Mouse (Mus musculus) large intestine, adult 2 months (tissue): ENCODE data around the gene Znrd1as. TPM values are rescaled to one million over a fixed set of nuclear protein-coding genes. Genes with fewer than 3 reads are reported as not detected.
"Not testable (repeated sequence)": the region's sequence is repeated elsewhere in the genome, so short reads cannot be mapped to it uniquely, and the experiment has no call there.

Source experiments
- DNase-seq: peaks from one replicate; pipeline ENCODE4 v3.0.0-alpha.2; 2012; ENCODE audit warnings: low read depth, low spot score
- WGBS: fragments of 180-500 bp; shearing (Covaris S2); methylation state at CpG from one replicate; pipeline ENCODE4 v1.1.7; 2018; 5-methylcytosine and 5-hydroxymethylcytosine counted together
- polyA plus RNA-seq: library from polyadenylated mRNA; depleted of rRNA; stranded (reverse); fragments of >200 nt; gene quantifications from 2 replicates; pipeline ENCODE4 v1.2.3, GENCODE M21; 2012; rRNA removed

Znrd1as gene
- polyA plus RNA-seq, 1 experiment = 1.2 TPM

DNA sequence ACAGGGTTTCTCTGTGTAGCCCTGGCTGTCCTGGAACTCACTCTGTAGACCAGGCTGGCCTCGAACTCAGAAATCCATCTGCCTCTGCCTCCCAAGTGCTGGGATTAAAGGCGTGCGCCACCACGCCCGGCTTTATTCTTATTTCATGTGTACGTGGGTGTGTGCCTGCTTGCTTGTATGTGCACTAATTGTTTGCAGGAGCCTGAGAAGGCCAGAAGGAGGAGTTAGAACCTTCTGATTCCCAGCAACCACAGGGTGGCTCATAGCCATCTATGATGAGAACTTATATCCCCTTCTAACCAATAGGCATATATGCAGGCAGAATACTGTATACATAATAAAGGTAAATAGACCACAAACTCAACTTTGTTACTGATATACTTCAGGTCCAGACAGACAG lies 32.2 kb downstream of the Znrd1as start:
- 84% methylated on average over 6 of the region's 6 CpGs for WGBS

DNA sequence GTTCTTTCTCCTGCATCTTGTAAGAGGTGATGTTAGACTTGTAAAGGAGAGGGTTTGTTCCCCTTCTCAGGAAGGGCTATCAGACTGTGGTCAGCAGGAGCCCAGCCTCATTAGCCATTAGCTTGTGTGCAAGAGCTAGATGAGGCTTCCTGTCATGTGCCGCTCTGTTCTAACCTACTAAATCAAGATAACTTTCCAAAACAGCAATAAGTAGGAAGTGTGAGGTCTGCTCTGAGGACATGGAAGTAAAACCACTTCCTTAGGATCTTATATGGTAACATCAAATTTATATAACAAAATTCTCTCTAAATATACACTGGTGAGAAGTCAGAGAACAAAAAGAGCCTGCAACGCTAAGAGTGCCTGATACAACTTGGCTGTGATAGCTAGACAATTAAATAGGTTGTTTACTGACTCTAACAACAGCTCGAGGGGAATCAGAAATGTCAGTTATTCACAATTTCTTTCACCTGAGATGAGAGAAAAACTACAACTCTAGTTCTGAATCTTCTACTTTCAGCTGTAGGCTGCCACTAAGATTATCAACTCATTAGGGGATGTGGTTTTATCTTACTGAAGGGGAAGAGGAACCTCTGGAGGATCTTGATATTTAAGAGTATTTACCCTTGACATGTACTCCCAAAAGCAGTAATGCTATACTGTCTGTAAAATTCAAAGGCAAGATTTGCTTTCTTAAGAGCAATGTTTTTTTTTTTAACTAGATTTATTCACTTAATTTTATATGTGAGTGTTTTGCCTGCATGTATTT lies 34.1 kb downstream of the Znrd1as start:
- 41% methylated on average over 3 of the region's 3 CpGs for WGBS
- no peak for DNase-seq

More for the DNA sequence above, 32.2 kb downstream of the Znrd1as start:
- DNase-seq = not testable (repeated sequence)

DNA sequence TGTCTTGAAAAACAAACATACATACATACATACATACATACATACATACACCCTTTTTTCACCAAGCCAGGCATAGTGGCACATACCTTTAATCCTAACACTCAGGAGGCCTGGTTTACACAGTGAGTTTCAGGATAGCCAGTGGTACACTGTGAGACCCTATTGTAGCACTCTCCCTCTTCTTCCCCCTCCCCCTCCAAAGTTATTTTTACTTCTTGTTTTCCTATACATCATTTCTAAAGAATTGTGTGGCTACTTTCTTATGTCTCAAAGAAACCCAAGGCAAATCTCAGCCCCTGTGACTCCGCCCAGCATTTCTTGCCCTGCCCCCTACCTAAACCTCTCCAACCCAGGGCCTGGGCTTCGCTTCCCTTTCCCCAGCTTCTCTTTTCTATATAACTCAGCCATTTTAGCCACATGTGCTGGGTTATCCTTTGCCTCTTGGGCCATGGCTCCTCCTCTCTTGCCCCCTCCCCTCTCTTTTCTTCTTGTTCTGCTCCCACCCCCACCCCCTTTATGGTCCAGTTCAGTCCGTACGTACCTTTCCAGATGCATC lies 35.5 kb downstream of the Znrd1as start:
- 90% methylated on average over 4 of the region's 4 CpGs for WGBS
- DNase-seq = no peak

GRCm38 (mm10) chr17:36994528-36994927 lies 36.1 kb downstream of the Znrd1as start:
- no peak for DNase-seq
- WGBS = 79% methylated on average over 2 of the region's 2 CpGs

DNA sequence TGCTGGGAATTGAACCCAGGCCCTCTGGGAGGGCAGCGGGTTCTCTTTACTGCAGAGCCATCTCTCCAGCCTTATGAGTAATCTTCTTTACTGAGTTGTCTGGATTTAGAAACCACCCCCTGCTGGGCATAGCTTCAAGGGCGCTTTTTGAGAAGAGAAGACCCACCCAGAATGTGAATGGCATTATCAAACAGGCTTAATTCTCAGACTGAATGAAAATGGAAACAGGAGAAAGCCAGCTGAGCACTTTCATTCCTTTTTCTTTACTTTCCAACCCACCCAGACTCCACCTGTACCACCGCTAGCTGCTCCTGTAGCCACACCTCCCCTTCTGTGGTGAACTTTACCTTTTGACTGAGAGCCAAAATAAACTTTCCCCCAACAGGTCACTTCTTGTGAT lies 37.1 kb downstream of the Znrd1as start:
- WGBS = 41% methylated on average over 3 of the region's 3 CpGs
- DNase-seq = no peak

DNA sequence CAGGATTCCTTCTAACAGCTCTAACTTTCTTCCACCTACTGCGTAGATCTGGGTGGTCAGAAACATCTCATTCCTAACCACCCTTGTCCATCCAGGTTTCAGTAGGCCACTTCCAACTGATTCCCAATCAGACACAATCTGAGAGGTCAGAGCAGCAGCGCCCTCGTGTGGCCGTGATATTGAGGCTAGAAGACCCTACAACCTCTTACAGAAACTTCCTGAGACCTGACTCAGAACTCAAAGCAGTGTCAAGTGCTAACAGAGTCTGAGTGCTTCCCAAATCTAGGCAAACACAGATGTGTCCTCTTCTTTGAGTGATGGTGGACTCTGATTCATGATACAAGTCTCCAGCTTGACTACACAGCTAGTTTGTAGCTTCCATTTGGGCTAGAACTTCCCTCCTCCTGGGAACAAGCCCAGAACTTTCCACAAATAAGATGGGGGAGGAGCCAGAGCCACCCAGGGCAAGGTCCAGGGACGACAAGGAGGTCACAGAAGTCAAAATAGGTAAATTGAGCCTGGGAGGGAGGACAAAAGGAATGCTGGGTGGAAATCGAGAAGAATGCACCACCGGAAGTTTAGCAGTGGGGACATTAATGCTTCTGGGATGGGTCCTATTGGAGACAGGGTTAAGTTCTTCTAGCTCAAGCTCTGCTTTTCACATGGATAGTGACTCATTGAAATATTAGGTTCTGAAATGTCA lies 38.8 kb downstream of the Znrd1as start:
- DNase-seq = peak; percentile 59

DNA sequence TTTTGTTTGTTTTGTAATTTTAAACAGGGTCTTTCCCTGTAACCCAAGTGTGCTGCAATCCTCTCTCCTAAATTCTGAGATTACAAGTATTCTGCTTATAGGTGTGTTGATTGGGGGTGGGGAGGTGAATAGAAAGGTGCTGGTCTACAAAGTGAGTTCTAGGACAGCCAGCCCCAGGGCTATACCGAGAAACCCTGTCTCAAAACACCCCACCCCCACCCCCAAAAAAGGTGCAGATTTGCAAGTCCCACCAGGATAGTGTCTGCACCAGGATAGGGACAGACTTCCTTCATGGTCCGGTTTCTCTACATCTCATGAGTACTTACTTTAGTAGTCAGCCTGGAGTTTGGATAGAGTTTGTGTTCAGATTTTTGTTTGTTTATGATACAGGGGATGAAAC lies 40.1 kb downstream of the Znrd1as start:
- no peak for DNase-seq
- 76% methylated on average over 2 of the region's 2 CpGs for WGBS

More for the DNA sequence above, 38.8 kb downstream of the Znrd1as start:
- 16% methylated on average over 7 of the region's 7 CpGs for WGBS

GRCm38 (mm10) chr17:37000863-37001262 lies 42.5 kb downstream of the Znrd1as start, which contains the start of gene Zfp57:
Gene Zfp57 (plus strand): TSS chr17:37001163.
- no peak for DNase-seq
- WGBS = 93% methylated on average over 7 of the region's 7 CpGs

GRCm38 (mm10) chr17:37002364-37003330 lies 44.3 kb downstream of the Znrd1as start:
- DNase-seq = no peak
- WGBS = under 1% methylated on average over 49 of the region's 49 CpGs

GRCm38 (mm10) chr17:37003366-37003765 lies 45.0 kb downstream of the Znrd1as start:
- 49% methylated on average over 4 of the region's 4 CpGs for WGBS
- DNase-seq = no peak

DNA sequence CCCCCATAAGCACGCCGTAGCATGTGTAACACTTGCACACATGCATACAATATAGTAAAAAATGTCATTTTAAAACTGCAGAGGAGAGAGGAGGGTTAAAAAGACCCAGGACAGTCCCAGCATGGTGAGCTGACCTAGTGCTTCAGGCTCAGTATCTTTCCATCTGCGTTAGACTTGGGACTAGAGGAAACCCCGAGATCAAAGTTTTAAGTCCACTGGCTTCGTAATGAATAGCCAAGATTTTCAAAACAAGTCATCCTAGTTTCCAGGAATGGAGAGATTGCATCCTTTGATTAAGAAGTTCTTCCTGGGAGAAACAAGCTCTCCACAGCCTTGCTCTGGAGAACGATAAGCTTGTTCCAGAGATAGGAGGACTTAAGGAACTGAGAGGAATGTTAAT lies 49.8 kb downstream of the Znrd1as start:
- 91% methylated on average over 6 of the region's 6 CpGs for WGBS
- DNase-seq = no peak

GRCm38 (mm10) chr17:37009460-37010042 lies 51.2 kb downstream of the Znrd1as start:
- no peak for DNase-seq

GRCm38 (mm10) chr17:37011719-37012118 lies 53.3 kb downstream of the Znrd1as start:
- no peak for DNase-seq
- 75% methylated on average over 3 of the region's 3 CpGs for WGBS

More at GRCm38 (mm10) chr17:37009460-37010042, 51.2 kb downstream of the Znrd1as start:
- 86% methylated on average over 17 of the region's 17 CpGs for WGBS

GRCm38 (mm10) chr17:37012141-37012540 lies 53.7 kb downstream of the Znrd1as start:
- 53% methylated on average over 5 of the region's 5 CpGs for WGBS
- DNase-seq = no peak

Other genes starting within 250 kb of the Znrd1as start
- gene H2-M10.5, start 185.7 kb upstream of the Znrd1as start, polyA plus RNA-seq = not detected in 2 replicates
- gene H2-M10.6, start 146.4 kb upstream of the Znrd1as start, polyA plus RNA-seq = not detected in 2 replicates
- 36.3 and 48.6 TPM in 2 replicates for gene Trim26, start 121.5 kb upstream of the Znrd1as start, polyA plus RNA-seq
- 49.0 and 59.4 TPM in 2 replicates for gene Trim15, start 91.4 kb upstream of the Znrd1as start, polyA plus RNA-seq
- gene Trim10, start 89.0 kb upstream of the Znrd1as start, polyA plus RNA-seq = 0.12 and 0.24 TPM in 2 replicates
- gene Trim40, start 68.5 kb upstream of the Znrd1as start, polyA plus RNA-seq = 65.2 and 73.9 TPM in 2 replicates
- 45.9 and 70.6 TPM in 2 replicates for gene Trim31, start 60.5 kb upstream of the Znrd1as start, polyA plus RNA-seq
- gene Rnf39, start 15.7 kb upstream of the Znrd1as start, polyA plus RNA-seq = 4.7 and 4.8 TPM in 2 replicates
- gene Ppp1r11, start 6.9 kb upstream of the Znrd1as start, polyA plus RNA-seq = 46.0 and 54.1 TPM in 2 replicates
- gene Znrd1, start within 50 bp of the Znrd1as start, polyA plus RNA-seq = 36.9 and 49.6 TPM in 2 replicates
- gene 2410137M14Rik, start 22.6 kb downstream of the Znrd1as start, polyA plus RNA-seq = not detected in 2 replicates
- 0.14 TPM in 1 of 2 replicates, not detected in the other for gene H2-M5, start 30.9 kb downstream of the Znrd1as start, polyA plus RNA-seq
- gene Zfp57, start 42.6 kb downstream of the Znrd1as start, polyA plus RNA-seq = 1.4 and 2.6 TPM in 2 replicates
- not detected in 2 replicates for gene Mog, start 64.8 kb downstream of the Znrd1as start, polyA plus RNA-seq
- 8.1 and 11.3 TPM in 2 replicates for gene Gabbr1, start 87.4 kb downstream of the Znrd1as start, polyA plus RNA-seq
- not detected in 2 replicates for gene Olfr90, start 129.9 kb downstream of the Znrd1as start, polyA plus RNA-seq
- gene Olfr91, start 139.7 kb downstream of the Znrd1as start, polyA plus RNA-seq = not detected in 2 replicates
- not detected in 2 replicates for gene Olfr92, start 161.5 kb downstream of the Znrd1as start, polyA plus RNA-seq
- not detected in 2 replicates for gene Olfr93, start 202.9 kb downstream of the Znrd1as start, polyA plus RNA-seq
- 12.6 and 18.4 TPM in 2 replicates for gene Ubd, start 235.3 kb downstream of the Znrd1as start, polyA plus RNA-seq
- gene Olfr94, start 242.4 kb downstream of the Znrd1as start, polyA plus RNA-seq = not detected in 2 replicates